Mouse (Mus musculus): ENCODE data around the gene Kcnd1.

Gene Kcnd1

GRCm38 (mm10) chrX:7859191-7859753 is 37.2 kb downstream of the Kcnd1 start:
- WGBS, result 85% methylated on average over 3 of the region's 3 CpGs

DNA sequence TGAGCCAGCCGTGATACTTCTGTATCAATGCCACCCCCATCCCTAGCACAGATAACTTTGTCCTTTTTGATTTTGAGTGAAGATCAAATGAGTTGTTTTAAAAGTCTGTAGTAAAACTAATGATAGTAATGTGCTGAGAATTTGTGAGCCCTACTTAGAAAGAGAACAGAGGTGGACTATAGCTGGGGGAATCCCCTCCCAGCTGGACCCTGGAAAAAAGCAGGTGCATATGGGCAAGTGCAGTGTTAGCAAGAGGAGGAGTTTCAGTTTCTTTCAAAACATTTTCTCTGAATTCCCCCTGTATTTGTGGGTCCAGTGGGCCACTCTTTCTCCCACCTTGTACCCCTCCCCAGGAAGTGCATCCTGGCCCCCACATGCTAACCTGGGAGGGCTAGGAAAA is 41.1 kb downstream of the Kcnd1 start:
- WGBS, result 47% methylated on average over 1 of the region's 1 CpGs

DNA sequence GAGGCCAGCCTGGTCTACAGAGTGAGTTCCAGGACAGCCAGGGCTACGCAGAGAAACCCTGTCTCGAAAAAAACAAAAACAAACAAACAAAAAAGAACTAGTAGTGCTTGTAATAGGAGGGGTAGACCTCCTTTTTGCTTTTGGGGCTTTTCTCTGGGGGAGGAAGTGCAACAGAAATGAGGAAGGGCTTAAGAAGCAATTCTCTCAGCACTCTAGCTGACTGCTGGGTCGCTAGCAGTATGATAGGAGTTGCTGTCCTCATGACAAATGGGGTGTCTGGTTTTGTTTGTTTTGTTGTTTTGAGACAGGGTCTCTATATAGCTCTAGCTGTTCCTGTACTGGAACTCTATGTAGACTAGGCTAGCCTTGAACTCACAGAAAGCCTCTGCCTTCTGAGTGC is 42.5 kb downstream of the Kcnd1 start:
- 72% methylated on average over 3 of the region's 3 CpGs for WGBS

GRCm38 (mm10) chrX:7865343-7865742 is 43.3 kb downstream of the Kcnd1 start:
- WGBS, result 71% methylated on average over 2 of the region's 2 CpGs

DNA sequence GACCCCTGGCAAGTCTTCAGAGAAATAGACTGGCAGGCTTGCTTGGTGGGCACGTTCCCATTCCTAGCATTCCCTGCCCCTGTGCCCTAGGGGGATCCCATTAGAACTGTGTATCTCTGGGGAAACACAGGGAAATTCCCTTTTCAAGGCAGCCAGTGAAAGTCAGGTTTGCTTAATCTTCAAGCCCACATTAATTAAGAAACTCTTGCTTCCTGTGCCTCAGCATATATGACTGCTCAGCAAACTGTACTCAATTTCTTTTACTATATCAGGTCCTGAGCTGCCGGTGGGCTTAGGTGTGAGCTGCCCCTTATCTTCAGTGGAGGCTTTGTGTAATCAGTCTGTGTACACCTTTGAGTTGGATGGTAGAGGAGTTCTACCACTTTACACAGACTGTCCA is 43.7 kb downstream of the Kcnd1 start:
- WGBS, result 65% methylated on average over 2 of the region's 2 CpGs

DNA sequence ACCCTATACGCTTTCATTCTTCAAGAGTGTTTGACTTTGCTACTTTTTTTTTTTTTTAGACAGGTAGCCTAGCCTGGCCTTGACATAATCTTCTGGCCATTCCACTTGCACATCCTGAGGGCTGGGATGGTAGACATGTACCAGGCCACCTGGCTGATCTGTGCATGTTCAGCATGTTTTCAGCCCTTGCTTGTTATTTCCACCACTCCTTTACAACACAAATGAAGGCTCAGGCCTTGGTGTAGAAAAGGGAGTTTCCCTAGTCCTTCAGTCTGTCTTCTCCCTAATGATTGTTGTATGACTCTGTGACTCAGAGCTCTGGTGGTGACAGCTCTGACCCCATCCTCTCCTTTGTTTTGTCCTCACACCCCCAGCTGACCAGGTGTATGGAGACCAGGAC is 45.1 kb downstream of the Kcnd1 start:
- 93% methylated on average over 1 of the region's 1 CpGs for WGBS

DNA sequence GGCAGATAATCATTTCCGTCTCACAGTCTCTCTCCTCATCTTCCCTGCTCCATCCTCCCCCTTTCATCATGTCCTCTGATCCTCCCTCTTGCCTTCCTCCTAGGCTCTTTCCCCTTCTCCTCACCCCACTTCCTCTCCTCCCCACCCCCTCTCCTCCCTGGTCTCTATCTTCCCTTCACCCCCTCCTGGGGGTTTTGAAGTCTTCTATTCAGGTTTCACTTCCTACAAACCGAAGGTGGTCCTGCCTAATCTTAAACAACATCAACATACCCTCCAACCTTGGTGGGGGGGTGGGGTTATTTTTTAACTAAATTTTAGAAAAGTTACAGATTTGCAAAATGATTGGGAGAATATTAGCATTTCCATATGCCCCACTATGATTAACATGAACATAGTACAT is 46.4 kb downstream of the Kcnd1 start:
- 35% methylated on average over 2 of the region's 2 CpGs for WGBS

DNA sequence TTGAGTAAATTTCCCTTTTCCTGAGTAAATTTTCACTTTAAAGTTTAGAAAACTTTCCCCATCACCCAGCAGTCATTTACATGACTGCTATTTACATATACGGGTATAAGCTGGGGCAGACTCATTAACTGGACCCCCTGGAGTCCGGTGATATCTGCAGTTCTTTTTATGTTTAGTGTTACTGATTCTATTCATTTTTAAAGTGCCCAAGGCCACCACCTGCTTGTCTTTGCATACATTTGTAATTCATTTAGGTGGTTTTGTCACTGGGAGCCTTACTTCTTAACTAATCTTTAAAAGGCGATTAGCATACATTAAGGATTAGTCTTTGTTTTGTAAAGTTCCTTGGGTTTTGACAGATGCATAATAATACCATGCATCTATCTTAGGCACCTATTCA is 47.7 kb downstream of the Kcnd1 start:
- WGBS, result 56% methylated on average over 3 of the region's 3 CpGs

DNA sequence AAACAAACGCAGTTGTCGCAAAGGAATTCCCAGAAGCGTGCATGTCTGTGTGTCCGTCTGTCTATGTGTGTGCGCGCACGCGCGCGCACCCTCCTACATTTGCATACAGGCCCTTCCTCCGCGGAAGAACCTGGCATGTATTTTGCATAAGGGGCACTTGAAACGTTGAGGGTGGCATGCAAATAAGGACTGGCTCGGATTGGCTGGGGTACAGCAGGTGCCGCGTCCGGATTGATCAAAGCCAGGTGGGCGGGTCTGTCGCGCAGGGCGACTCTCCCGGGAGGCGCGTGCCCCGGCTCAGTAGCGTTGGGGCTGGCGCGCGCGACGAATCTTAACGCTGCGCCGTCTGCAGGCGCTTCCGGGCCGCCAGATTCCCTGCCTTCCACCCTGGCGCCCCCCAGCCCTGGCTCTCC is 55.9 kb downstream of the Kcnd1 start, which contains the start of gene Pim2:
TSS of gene Pim2 (plus strand) at position 256 of the 413 bp plus-strand sequence.
- 2% methylated on average over 38 of the region's 38 CpGs for WGBS

GRCm38 (mm10) chrX:7878495-7878894 is 56.4 kb downstream of the Kcnd1 start:
- 5% methylated on average over 21 of the region's 21 CpGs for WGBS

- WGBS, result 3% methylated on average over 11 of the region's 11 CpGs
These were observed 57.7 kb downstream of the Kcnd1 start for GRCm38 (mm10) chrX:7879819-7880218.

GRCm38 (mm10) chrX:7883841-7884567 is 61.9 kb downstream of the Kcnd1 start, which contains the start of gene Slc35a2:
Gene Slc35a2 (plus strand): TSS chrX:7884028.
- 2% methylated on average over 49 of the region's 49 CpGs for WGBS
